Mouse (Mus musculus): ENCODE measurements around the gene Zfp846.
"Not testable (repeated sequence)": the region's sequence is repeated elsewhere in the genome, so short reads cannot be mapped to it uniquely, and the experiment has no call there.

The Zfp846 gene

DNA sequence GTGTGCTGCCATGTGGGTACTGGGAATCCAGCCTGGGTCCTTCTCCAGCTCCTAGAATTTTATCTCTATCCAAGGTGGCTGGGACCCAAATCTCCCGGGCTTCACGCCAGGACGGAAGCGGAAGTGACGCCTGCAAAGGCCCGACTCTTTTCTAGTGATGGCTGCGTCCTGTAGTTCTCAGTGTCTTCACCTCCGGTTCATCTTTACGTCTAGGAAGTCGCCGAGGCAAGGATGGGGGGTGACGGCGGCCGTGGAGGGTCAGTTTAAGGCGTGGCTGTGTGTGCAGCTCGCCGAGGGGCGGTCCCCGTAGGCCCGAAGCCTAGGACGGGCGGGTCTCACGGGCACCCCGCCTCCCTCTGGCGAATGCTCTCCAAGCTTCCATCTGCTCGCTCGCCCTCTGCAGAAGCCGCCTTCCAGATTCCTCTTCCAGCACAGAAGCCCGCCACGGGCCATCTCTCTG lies at the start of gene Zfp846:
TSS of gene Zfp846 (plus strand) at position 117 of the 460 bp plus-strand sequence.
- in situ Hi-C loops (cut with MboI, MseI), result loop anchor here (10.0 kb wide), 1 partner anchor 636 kb away; no protein-coding TSS in a partner anchor

DNA sequence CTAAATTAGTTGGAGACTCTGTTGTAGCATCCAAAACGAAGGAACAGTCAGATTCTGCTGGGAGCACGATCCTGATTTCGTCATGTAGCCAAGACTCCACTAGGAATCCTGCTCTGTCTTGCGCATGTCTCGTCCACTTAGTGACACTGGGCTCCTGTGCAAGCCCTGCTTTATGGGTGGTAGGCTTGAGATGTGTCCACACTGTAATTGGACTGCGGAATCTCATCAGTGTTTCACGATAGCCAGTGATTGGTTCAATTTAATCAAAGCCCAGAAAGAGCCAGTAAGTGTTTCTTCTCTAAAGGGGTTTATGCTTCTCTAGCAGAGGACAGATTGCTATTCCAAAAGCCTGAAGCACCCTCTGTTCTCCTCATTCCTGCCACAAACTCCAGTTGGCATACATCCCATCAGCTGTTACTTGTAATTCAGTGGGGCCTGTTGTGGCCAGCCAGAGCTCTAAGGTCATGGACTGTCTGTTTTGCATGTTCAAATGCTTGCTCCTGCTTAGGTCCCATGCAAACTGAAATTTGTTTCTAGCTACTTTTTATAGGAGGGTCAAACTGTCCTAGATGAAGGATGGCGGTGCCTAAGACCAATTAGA lies 46.7 kb upstream of the Zfp846 start:
- in situ Hi-C loops (cut with MboI, MseI), result no loop called here

- in situ Hi-C loops (cut with MboI, MseI), result no loop called here
Observed at GRCm38 (mm10) chr9:20536598-20536997, 44.5 kb upstream of the Zfp846 start.

- in situ Hi-C loops (cut with MboI, MseI), result no loop called here
Observed at GRCm38 (mm10) chr9:20543496-20543895, 37.6 kb upstream of the Zfp846 start.

DNA sequence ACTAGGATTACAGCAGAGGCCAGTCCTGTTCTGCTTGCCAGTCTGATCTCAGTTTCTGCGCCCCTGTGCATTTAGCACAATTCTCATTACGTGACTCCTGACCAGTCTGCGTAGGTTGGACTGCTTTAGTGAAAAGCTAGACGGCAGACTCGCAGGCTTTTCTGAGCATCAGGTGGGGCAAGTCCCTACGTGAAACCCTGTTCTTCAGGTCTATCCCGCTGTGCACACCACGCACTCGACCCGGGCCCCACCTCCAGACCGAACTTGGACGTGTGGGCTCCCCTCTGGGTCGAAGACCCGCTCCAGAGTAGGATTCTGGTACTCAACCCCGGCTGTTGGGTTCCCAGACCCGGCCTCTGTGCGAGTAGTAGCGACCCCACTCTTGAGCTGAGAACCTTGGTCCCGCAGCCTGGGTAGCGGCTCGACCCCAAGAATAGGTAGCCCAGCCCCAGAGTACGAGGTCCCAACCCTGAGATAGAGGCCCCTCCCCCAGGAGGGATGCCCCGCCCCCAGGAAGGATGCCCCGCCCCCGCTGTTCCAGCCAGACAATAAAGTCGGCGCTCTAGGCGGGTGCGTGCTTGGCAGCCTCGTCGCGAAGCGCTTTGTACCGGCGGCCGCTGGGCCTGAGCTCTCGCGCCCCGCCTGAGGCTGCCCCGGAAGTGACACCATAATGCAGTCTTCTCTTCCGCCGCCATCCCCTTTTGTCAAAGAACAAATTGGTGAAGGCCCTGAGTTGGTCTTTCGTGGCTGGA lies 36.8 kb upstream of the Zfp846 start:
- in situ Hi-C loops (cut with MboI, MseI), result no loop called here

DNA sequence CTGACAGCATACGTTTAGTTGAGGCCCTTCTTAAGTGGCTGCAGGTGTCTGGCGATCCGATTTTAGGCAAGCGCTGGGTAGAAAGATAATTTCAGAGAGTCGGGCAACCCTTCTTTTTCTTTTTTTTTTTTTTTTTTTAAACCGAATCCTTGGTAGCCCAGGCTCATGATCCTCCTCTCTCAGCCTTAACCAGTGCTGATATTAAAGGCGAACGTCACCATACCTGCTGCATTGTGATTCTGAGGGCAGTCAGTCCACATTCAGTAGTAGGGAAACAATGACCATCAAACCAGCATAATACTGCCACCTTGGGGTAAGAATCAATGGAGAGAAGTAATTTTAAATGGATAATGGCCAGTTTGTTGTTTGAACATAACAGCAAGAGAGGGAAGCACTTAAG lies 35.9 kb upstream of the Zfp846 start:
- in situ Hi-C loops (cut with MboI, MseI), result no loop called here

GRCm38 (mm10) chr9:20551781-20552275 lies 29.3 kb upstream of the Zfp846 start:
- in situ Hi-C loops (cut with MboI, MseI), result no loop called here

GRCm38 (mm10) chr9:20552698-20553097 lies 28.4 kb upstream of the Zfp846 start:
- in situ Hi-C loops (cut with MboI, MseI), result no loop called here

GRCm38 (mm10) chr9:20562177-20562576 lies 18.9 kb upstream of the Zfp846 start:
- in situ Hi-C loops (cut with MboI, MseI), result no loop called here

GRCm38 (mm10) chr9:20565326-20566030 lies 15.6 kb upstream of the Zfp846 start:
- in situ Hi-C loops (cut with MboI, MseI), result not testable (repeated sequence)

- in situ Hi-C loops (cut with MboI, MseI), result no loop called here
Observed at GRCm38 (mm10) chr9:20571060-20571459, 10.0 kb upstream of the Zfp846 start.

GRCm38 (mm10) chr9:20576591-20576990 lies 4.5 kb upstream of the Zfp846 start:
- in situ Hi-C loops (cut with MboI, MseI), result no loop called here

- in situ Hi-C loops (cut with MboI, MseI), result no loop called here
Observed at GRCm38 (mm10) chr9:20601270-20601669, 20.2 kb downstream of the Zfp846 start.

DNA sequence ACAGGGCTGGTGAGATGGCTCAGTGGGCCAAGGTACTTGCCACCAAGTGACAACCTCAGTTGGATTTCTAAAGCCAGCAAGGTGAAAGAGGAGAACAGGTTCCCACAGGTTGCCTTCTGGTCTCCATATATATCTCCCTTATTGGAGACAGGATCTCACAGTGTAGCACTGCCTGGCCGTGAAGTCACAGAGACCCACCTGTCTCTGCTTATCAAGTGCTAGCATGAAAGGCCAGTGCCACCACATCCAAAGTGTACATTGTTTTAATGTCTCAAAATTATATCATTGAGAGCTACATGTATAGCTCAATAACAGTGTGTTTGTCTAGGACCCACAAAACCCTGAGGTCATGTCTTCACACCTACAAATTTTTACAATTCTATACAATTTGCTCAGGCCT lies 25.2 kb downstream of the Zfp846 start:
- in situ Hi-C loops (cut with MboI, MseI), result no loop called here

- in situ Hi-C loops (cut with MboI, MseI), result no loop called here
Observed at GRCm38 (mm10) chr9:20607100-20607974, 26.2 kb downstream of the Zfp846 start.

- in situ Hi-C loops (cut with MboI, MseI), result no loop called here
Observed at GRCm38 (mm10) chr9:20609831-20610464, 28.9 kb downstream of the Zfp846 start.

- in situ Hi-C loops (cut with MboI, MseI), result no loop called here
Observed at GRCm38 (mm10) chr9:20611976-20612375, 30.9 kb downstream of the Zfp846 start.

DNA sequence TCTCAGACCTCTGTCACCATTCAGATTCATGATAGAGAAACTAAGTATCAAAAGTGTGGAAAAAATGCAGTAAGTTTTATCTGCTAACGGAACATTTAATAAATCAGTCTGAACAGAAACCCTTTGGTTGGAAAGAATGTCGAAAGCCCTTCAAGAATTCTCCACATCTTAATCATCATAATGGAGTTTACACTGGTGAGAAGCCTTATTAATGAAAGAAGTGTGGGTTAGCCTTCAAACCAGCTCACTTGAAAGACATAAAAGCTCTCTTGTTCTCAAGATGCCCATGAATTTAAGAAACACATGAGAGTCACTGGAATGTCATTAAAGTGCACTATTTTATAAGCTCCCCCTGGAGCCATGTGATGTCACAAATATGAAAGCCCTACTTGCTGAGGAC lies 35.6 kb downstream of the Zfp846 start:
- in situ Hi-C loops (cut with MboI, MseI), result no loop called here

GRCm38 (mm10) chr9:20631332-20631731 lies 50.2 kb downstream of the Zfp846 start:
- in situ Hi-C loops (cut with MboI, MseI), result no loop called here

- in situ Hi-C loops (cut with MboI, MseI), result not testable (repeated sequence)
Observed at GRCm38 (mm10) chr9:20635676-20636075, 54.6 kb downstream of the Zfp846 start.

- in situ Hi-C loops (cut with MboI, MseI), result no loop called here
Observed at GRCm38 (mm10) chr9:20636256-20636655, 55.2 kb downstream of the Zfp846 start.

All from T-helper 1 cell (primary cell).